Mouse (Mus musculus) embryonic facial prominence, embryonic 12.5 days (tissue): ENCODE measurements around the gene Foxp4. TPM values are rescaled to one million over a fixed set of nuclear protein-coding genes. Genes with fewer than 3 reads are reported as not detected.

Experiments used
- ATAC-seq: fragments of 200-750 bp; cut with Nextera tagmentation; 2 replicates; pipeline ENCODE4 v1.8.0; 2017; ENCODE audit not compliant: insufficient number of reproducible peaks, insufficient read depth, low FRiP score, low TSS enrichment
- H3K27ac ChIP-seq: fragments of 300-500 bp; sonication (generic); 2 replicates; pipeline ENCODE4 v1.5.1; 2016; ENCODE audit warnings: mild to moderate bottlenecking
- H3K27me3 ChIP-seq: fragments of 300-500 bp; sonication (generic); 2 replicates; pipeline ENCODE4 v1.6.1; 2016; ENCODE audit warnings: mild to moderate bottlenecking, moderate library complexity
- H3K36me3 ChIP-seq: fragments of 300-500 bp; sonication (generic); 2 replicates; pipeline ENCODE4 v1.6.1; 2016; ENCODE audit warnings: mild to moderate bottlenecking
- H3K4me1 ChIP-seq: fragments of 300-500 bp; sonication (generic); 2 replicates; pipeline ENCODE4 v1.6.1; 2016
- H3K4me2 ChIP-seq: fragments of 300-500 bp; sonication (generic); replicated peaks from 2 replicates; pipeline ENCODE4 v1.6.1; 2016; ENCODE audit warnings: mild to moderate bottlenecking, moderate library complexity
- H3K4me3 ChIP-seq: fragments of 300-500 bp; sonication (generic); 2 replicates; pipeline ENCODE4 v1.5.1; 2016; ENCODE audit warnings: mild to moderate bottlenecking
- H3K9ac ChIP-seq: fragments of 300-500 bp; sonication (generic); 2 replicates; pipeline ENCODE4 v1.6.1; 2016; ENCODE audit warnings: mild to moderate bottlenecking, moderate library complexity
- H3K9me3 ChIP-seq: fragments of 300-500 bp; sonication (generic); 2 replicates; pipeline ENCODE4 v1.6.1; 2016; ENCODE audit warnings: mild to moderate bottlenecking, moderate library complexity
- WGBS: fragments of 180-500 bp; shearing (Covaris S2); methylation state at CpG from one replicate; pipeline ENCODE4 v1.1.7; 2016; 5-methylcytosine and 5-hydroxymethylcytosine counted together
- polyA plus RNA-seq: library from polyadenylated mRNA; unstranded; fragments of >200 nt; fragmentation: Nextera tagmentation; extraction: Ambion mirVana; gene quantifications from 2 replicates; pipeline ENCODE4 v1.2.1, GENCODE M21; 2016

The Foxp4 gene
- polyA plus RNA-seq, 1 experiment from 2014 or later = 51.0 TPM

GRCm38 (mm10) chr17:47832501-47833028 is 91.9 kb downstream of the Foxp4 start:
- H3K27ac ChIP-seq = peak overlapping the region; percentile 94
- peaks cover 49% of the 10 kb centered on the region for H3K4me1 ChIP-seq
- H3K4me3 ChIP-seq = peak overlapping the region; percentile 80
- H3K9me3 ChIP-seq = no peaks in the 10 kb centered on the region
- peak; percentile 42 for ATAC-seq
- peaks cover 14% of the 10 kb centered on the region for H3K36me3 ChIP-seq
- peak overlapping the region; percentile 82 for H3K4me2 ChIP-seq
- H3K9ac ChIP-seq = peak overlapping the region; percentile 89
- peaks cover 6% of the 10 kb centered on the region for H3K27me3 ChIP-seq
- WGBS = under 1% methylated on average over 15 of the region's 17 CpGs

GRCm38 (mm10) chr17:47831772-47832171 is 92.7 kb downstream of the Foxp4 start:
- Histone ChIP-seq H3K4me2 (peak overlapping the region; percentile 82), H3K27me3 (peaks cover 6% of the 10 kb centered on the region), H3K4me1 (peaks cover 49% of the 10 kb centered on the region), H3K9ac (peak overlapping the region; percentile 89), H3K4me3 (peak overlapping the region; percentile 80), H3K27ac (peak overlapping the region; percentile 94), H3K9me3 (no peaks in the 10 kb centered on the region), H3K36me3 (peaks cover 22% of the 10 kb centered on the region)
- 0 out of 2 replicates have a peak, but pooled peaks have one; percentile 5 for ATAC-seq
- 13% methylated on average over 5 of the region's 5 CpGs for WGBS

- 3% methylated on average over 9 of the region's 9 CpGs for WGBS
These were observed 93.3 kb downstream of the Foxp4 start for GRCm38 (mm10) chr17:47831161-47831560.

GRCm38 (mm10) chr17:47821339-47821738 is 103.1 kb downstream of the Foxp4 start:
- H3K4me3 ChIP-seq = no peak overlapping the region
- peak; percentile 61; the same call in 1 of the 2 replicates for ATAC-seq
- peaks cover 40% of the 10 kb centered on the region for H3K4me1 ChIP-seq
- peaks cover 86% of the 10 kb centered on the region for H3K36me3 ChIP-seq
- WGBS = 36% methylated on average over 8 of the region's 8 CpGs
- no peaks in the 10 kb centered on the region for H3K9me3 ChIP-seq
- no peaks in the 10 kb centered on the region for H3K27me3 ChIP-seq
- H3K4me2 ChIP-seq = no peak overlapping the region
- no peak overlapping the region for H3K9ac ChIP-seq
- H3K27ac ChIP-seq = peak overlapping the region; percentile 64

More at GRCm38 (mm10) chr17:47831161-47831560, 93.3 kb downstream of the Foxp4 start:
- Histone ChIP-seq H3K9ac (peak overlapping the region; percentile 89), H3K4me2 (peak overlapping the region; percentile 82), H3K9me3 (no peaks in the 10 kb centered on the region), H3K27ac (peak overlapping the region; percentile 94), H3K36me3 (peaks cover 25% of the 10 kb centered on the region), H3K27me3 (peaks cover 6% of the 10 kb centered on the region), H3K4me3 (peak overlapping the region; percentile 80), H3K4me1 (peaks cover 50% of the 10 kb centered on the region)
- ATAC-seq = peak; percentile 36; the same call in 1 of the 2 replicates

GRCm38 (mm10) chr17:47818038-47818725 is 106.3 kb downstream of the Foxp4 start:
- peaks cover 58% of the 10 kb centered on the region for H3K4me1 ChIP-seq
- no peaks in the 10 kb centered on the region for H3K9me3 ChIP-seq
- H3K9ac ChIP-seq = no peak overlapping the region
- WGBS = 82% methylated on average over 13 of the region's 13 CpGs
- peaks cover 81% of the 10 kb centered on the region for H3K36me3 ChIP-seq
- H3K27ac ChIP-seq = no peak overlapping the region
- no peaks in the 10 kb centered on the region for H3K27me3 ChIP-seq
- H3K4me2 ChIP-seq = no peak overlapping the region
- H3K4me3 ChIP-seq = no peak overlapping the region
- no peak for ATAC-seq

Other genes starting within 250 kb of the Foxp4 start
- gene Tomm6, start 236.3 kb downstream of the Foxp4 start, polyA plus RNA-seq = 397 and 414 TPM in 2 replicates
- 7.3 and 8.0 TPM in 2 replicates for gene Frs3, start 235.6 kb downstream of the Foxp4 start, polyA plus RNA-seq
- gene Gm21981, start 230.2 kb downstream of the Foxp4 start, polyA plus RNA-seq = 0.27 and 0.31 TPM in 2 replicates
- 0.87 and 1.2 TPM in 2 replicates for gene Prickle4, start 229.9 kb downstream of the Foxp4 start, polyA plus RNA-seq
- gene Pgc, start 197.8 kb downstream of the Foxp4 start, polyA plus RNA-seq = not detected in 2 replicates
- 5.2 and 6.0 TPM in 2 replicates for gene Tfeb, start 187.6 kb downstream of the Foxp4 start, polyA plus RNA-seq
- 35.6 and 49.2 TPM in 2 replicates for gene Mdfi, start 90.0 kb downstream of the Foxp4 start, polyA plus RNA-seq
- not detected in 2 replicates for gene 1700122O11Rik, start 113.6 kb upstream of the Foxp4 start, polyA plus RNA-seq
- not detected in 2 replicates for gene 1700067P10Rik, start 164.7 kb upstream of the Foxp4 start, polyA plus RNA-seq
- gene 9830107B12Rik, start 221.6 kb upstream of the Foxp4 start, polyA plus RNA-seq = not detected in 2 replicates
- 0.14 TPM in 1 of 2 replicates, not detected in the other for gene A530064D06Rik, start 242.6 kb upstream of the Foxp4 start, polyA plus RNA-seq